Mouse (Mus musculus) neural tube, embryonic 11.5 days (tissue): ENCODE results near the gene Gsdma3. TPM values are rescaled to one million over a fixed set of nuclear protein-coding genes. Genes with fewer than 3 reads are reported as not detected.
"Not testable (repeated sequence)": the region's sequence is repeated elsewhere in the genome, so short reads cannot be mapped to it uniquely, and the experiment has no call there.

Source experiments
- ATAC-seq: fragments of 200-750 bp; cut with Nextera tagmentation; 2 replicates; pipeline ENCODE4 v1.8.0; 2017; ENCODE audit warnings: moderate number of reproducible peaks, mild to moderate bottlenecking, moderate TSS enrichment, moderate library complexity; ENCODE audit not compliant: insufficient read depth, low FRiP score, low TSS enrichment
- DNase-seq: peaks from one replicate; pipeline ENCODE4 v3.0.0-alpha.2; 2015; ENCODE audit warnings: low spot score
- H3K27ac ChIP-seq: fragments of 300-500 bp; sonication (generic); 2 replicates; pipeline ENCODE4 v1.5.1; 2014; ENCODE audit warnings: low read depth, mild to moderate bottlenecking, low read length
- H3K27me3 ChIP-seq: fragments of 300-500 bp; sonication (generic); 2 replicates; pipeline ENCODE4 v1.6.1; 2014; ENCODE audit warnings: mild to moderate bottlenecking, low read length, mixed read lengths; ENCODE audit not compliant: control insufficient read depth, insufficient read depth
- H3K36me3 ChIP-seq: fragments of 300-500 bp; sonication (generic); 2 replicates; pipeline ENCODE4 v1.6.1; 2014; ENCODE audit warnings: mild to moderate bottlenecking, low read length, moderate library complexity, mixed read lengths; ENCODE audit not compliant: control insufficient read depth, insufficient read depth
- H3K4me1 ChIP-seq: fragments of 300-500 bp; sonication (generic); 2 replicates; pipeline ENCODE4 v1.6.1; 2014; ENCODE audit warnings: low read length, mixed read lengths; ENCODE audit not compliant: control insufficient read depth, insufficient read depth
- H3K4me2 ChIP-seq: fragments of 300-500 bp; sonication (generic); 2 replicates; pipeline ENCODE4 v1.6.1; 2014; ENCODE audit warnings: low read depth, mild to moderate bottlenecking, moderate library complexity
- H3K4me3 ChIP-seq: fragments of 300-500 bp; sonication (generic); 2 replicates; pipeline ENCODE4 v1.5.1; 2014; ENCODE audit warnings: low read depth, low read length
- H3K9ac ChIP-seq: fragments of 300-500 bp; sonication (generic); 2 replicates; pipeline ENCODE4 v1.6.1; 2014; ENCODE audit warnings: mild to moderate bottlenecking, low read length
- H3K9me3 ChIP-seq: fragments of 300-500 bp; sonication (generic); 2 replicates; pipeline ENCODE4 v1.6.1; 2016; ENCODE audit warnings: low read length; ENCODE audit not compliant: control insufficient read depth
- WGBS: fragments of 180-500 bp; shearing (Covaris S2); extraction: QIAGEN DNeasy Blood & Tissue Kit; methylation state at CpG from one replicate; pipeline ENCODE4 v1.1.7; 2014; 5-methylcytosine and 5-hydroxymethylcytosine counted together
- polyA plus RNA-seq: library from polyadenylated mRNA; unstranded; fragments of >200 nt; fragmentation: Nextera tagmentation; extraction: Ambion mirVana; gene quantifications from 2 replicates; pipeline ENCODE4 v1.2.1, GENCODE M21; 2014

Gene Gsdma3
- polyA plus RNA-seq, 1 experiment from 2014 or later, result not detected

DNA sequence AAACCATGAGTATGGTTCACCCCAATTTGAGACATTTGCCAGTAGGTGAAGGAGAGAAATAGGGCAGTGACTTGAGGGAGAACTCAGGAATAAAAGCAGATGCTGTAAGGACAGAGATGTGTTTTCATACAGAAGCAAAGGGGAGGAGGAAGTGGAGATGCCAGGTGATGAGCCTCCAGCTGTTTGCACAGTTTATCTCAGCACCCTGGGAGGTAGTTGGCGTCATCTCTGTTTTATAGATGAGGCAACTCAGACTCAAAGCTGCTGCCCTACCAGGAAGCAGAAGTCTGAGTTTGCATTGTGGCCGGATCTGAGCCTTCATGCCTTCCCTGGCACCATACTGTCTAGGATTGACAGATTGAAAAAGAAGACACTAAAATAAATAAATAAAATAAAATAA is 42.8 kb downstream of the Gsdma3 start:
- 74% methylated on average over 2 of the region's 2 CpGs for WGBS
- H3K27me3 ChIP-seq, result no peaks in the 10 kb centered on the region
- no peaks in the 10 kb centered on the region for H3K9me3 ChIP-seq
- no peak overlapping the region for H3K4me2 ChIP-seq
- no peak overlapping the region for H3K27ac ChIP-seq
- H3K4me3 ChIP-seq, result no peak overlapping the region
- ATAC-seq, result no peak
- no peaks in the 10 kb centered on the region for H3K4me1 ChIP-seq
- H3K36me3 ChIP-seq, result no peaks in the 10 kb centered on the region
- H3K9ac ChIP-seq, result no peak overlapping the region
- no peak for DNase-seq

GRCm38 (mm10) chr11:98671284-98671815 is 45.2 kb downstream of the Gsdma3 start:
- H3K4me1 ChIP-seq, result no peaks in the 10 kb centered on the region
- no peak for DNase-seq
- no peak overlapping the region for H3K4me2 ChIP-seq
- H3K36me3 ChIP-seq, result no peaks in the 10 kb centered on the region
- H3K9me3 ChIP-seq, result no peaks in the 10 kb centered on the region
- WGBS, result 72% methylated on average over 3 of the region's 3 CpGs
- no peak overlapping the region for H3K27ac ChIP-seq
- H3K27me3 ChIP-seq, result no peaks in the 10 kb centered on the region
- no peak for ATAC-seq
- no peak overlapping the region for H3K4me3 ChIP-seq
- no peak overlapping the region for H3K9ac ChIP-seq

- Histone ChIP-seq H3K27me3 (no peaks in the 10 kb centered on the region), H3K9ac (no peak overlapping the region), H3K4me2 (no peak overlapping the region), H3K4me1 (no peaks in the 10 kb centered on the region), H3K36me3 (no peaks in the 10 kb centered on the region), H3K9me3 (no peaks in the 10 kb centered on the region), H3K27ac (no peak overlapping the region), H3K4me3 (no peak overlapping the region)
- WGBS, result 62% methylated on average over 5 of the region's 5 CpGs
- no peak for DNase-seq
- ATAC-seq, result no peak
These were observed 45.7 kb downstream of the Gsdma3 start for GRCm38 (mm10) chr11:98671857-98672256.

- Histone ChIP-seq H3K4me1 (no peaks in the 10 kb centered on the region), H3K9me3 (no peaks in the 10 kb centered on the region), H3K4me3 (no peak overlapping the region), H3K9ac (no peak overlapping the region), H3K36me3 (no peaks in the 10 kb centered on the region), H3K4me2 (no peak overlapping the region), H3K27me3 (no peaks in the 10 kb centered on the region), H3K27ac (no peak overlapping the region)
- ATAC-seq (no peak), DNase-seq (no peak)
- 87% methylated on average over 5 of the region's 5 CpGs for WGBS
These were observed 46.3 kb downstream of the Gsdma3 start for GRCm38 (mm10) chr11:98672482-98672881.

DNA sequence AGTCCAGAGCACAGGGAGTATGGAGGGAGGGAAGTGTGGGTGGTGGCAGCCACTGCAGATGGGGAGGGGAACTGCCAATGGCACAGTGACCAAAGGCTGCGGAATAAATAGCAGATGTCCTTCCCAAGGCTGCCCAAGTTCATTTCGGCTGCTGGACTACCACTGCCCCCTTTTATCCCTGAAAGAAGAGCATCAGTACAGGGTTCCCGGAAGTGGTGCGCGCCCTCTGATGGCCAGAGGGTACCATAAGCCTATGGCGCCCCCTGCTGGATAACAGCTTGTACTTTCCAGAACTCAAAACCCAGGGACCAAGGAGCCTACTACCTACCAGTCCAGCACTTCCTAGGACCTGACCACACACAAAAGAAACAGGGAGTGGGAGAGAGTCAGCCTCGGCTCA is 47.0 kb downstream of the Gsdma3 start:
- not testable (repeated sequence) for H3K27ac ChIP-seq, H3K4me1 ChIP-seq, H3K9me3 ChIP-seq, H3K4me3 ChIP-seq, H3K36me3 ChIP-seq, H3K27me3 ChIP-seq, H3K9ac ChIP-seq, ATAC-seq, H3K4me2 ChIP-seq
- DNase-seq, result peak; percentile 70
- WGBS, result 4% methylated on average over 6 of the region's 7 CpGs

GRCm38 (mm10) chr11:98675829-98676363 is 49.7 kb downstream of the Gsdma3 start:
- no peak overlapping the region for H3K27ac ChIP-seq
- WGBS, result 52% methylated on average over 7 of the region's 7 CpGs
- no peaks in the 10 kb centered on the region for H3K4me1 ChIP-seq
- no peak overlapping the region for H3K4me3 ChIP-seq
- H3K27me3 ChIP-seq, result no peaks in the 10 kb centered on the region
- no peaks in the 10 kb centered on the region for H3K36me3 ChIP-seq
- H3K4me2 ChIP-seq, result no peak overlapping the region
- no peaks in the 10 kb centered on the region for H3K9me3 ChIP-seq
- ATAC-seq (no peak), DNase-seq (no peak)
- H3K9ac ChIP-seq, result no peak overlapping the region

- Histone ChIP-seq H3K36me3 (no peaks in the 10 kb centered on the region), H3K9ac (no peak overlapping the region), H3K4me3 (no peak overlapping the region), H3K9me3 (no peaks in the 10 kb centered on the region), H3K27ac (no peak overlapping the region), H3K27me3 (no peaks in the 10 kb centered on the region), H3K4me2 (no peak overlapping the region), H3K4me1 (peaks cover 5% of the 10 kb centered on the region)
- no peak for DNase-seq
- ATAC-seq, result no peak
- WGBS, result 97% methylated on average over 1 of the region's 1 CpGs
These were observed 53.9 kb downstream of the Gsdma3 start for GRCm38 (mm10) chr11:98680023-98680422.

- H3K36me3 ChIP-seq, H3K9me3 ChIP-seq, H3K4me2 ChIP-seq, DNase-seq, H3K4me1 ChIP-seq, H3K9ac ChIP-seq, H3K27me3 ChIP-seq, ATAC-seq, H3K27ac ChIP-seq, H3K4me3 ChIP-seq: not testable (repeated sequence)
- 83% methylated on average over 4 of the region's 4 CpGs for WGBS
These were observed 54.4 kb downstream of the Gsdma3 start for GRCm38 (mm10) chr11:98680595-98680994.

DNA sequence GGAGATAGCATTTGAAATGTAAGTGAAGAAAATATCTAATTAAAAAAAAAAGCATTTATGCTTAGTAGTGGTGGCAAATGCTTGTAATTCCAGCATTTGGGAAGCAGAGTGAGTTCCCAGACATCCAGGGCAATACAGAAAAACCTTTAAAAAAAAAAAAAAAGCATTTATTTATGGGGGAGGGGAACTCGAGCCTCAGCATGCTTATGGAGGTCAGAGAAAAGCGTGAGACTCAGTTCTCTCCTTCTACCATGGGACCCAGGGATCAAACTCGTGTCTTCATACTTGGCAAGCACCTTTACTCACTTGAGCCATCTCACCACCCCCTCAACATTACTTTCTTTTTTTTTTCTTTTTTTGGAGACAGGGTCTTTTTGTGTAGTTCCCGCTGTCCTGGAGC is 55.0 kb downstream of the Gsdma3 start:
- Histone ChIP-seq H3K9me3 (no peaks in the 10 kb centered on the region), H3K4me3 (no peak overlapping the region), H3K27me3 (no peaks in the 10 kb centered on the region), H3K9ac (no peak overlapping the region), H3K27ac (no peak overlapping the region), H3K36me3 (peaks cover 8% of the 10 kb centered on the region), H3K4me1 (peaks cover 5% of the 10 kb centered on the region), H3K4me2 (no peak overlapping the region; the same call in 1 of the 2 replicates)
- WGBS, result 76% methylated on average over 4 of the region's 4 CpGs
- ATAC-seq (no peak), DNase-seq (no peak)
